Mouse (Mus musculus) adrenal gland, adult 2 months (tissue): ENCODE measurements around the gene Ccdc78. TPM values are rescaled to one million over a fixed set of nuclear protein-coding genes. Genes with fewer than 3 reads are reported as not detected.

Experiments
- DNase-seq: peaks from one replicate; pipeline ENCODE4 v3.0.0; 2021
- polyA plus RNA-seq: library from polyadenylated mRNA; depleted of rRNA; stranded (reverse); fragments of >200 nt; gene quantifications from 2 replicates; pipeline ENCODE4 v1.2.3, GENCODE M21; 2012
- total RNA-seq, 2 experiments: library from RNA; stranded (reverse); gene quantifications; 2 replicates each; pipeline ENCODE4 v1.2.3; 2021

The Ccdc78 gene
- total and polyA plus RNA-seq, 3 experiments: 0.11 TPM; not detected in 2

GRCm38 (mm10) chr17:25810890-25811289 lies 24.5 kb downstream of the Ccdc78 start:
- no peak for DNase-seq

GRCm38 (mm10) chr17:25813471-25813870 lies 27.1 kb downstream of the Ccdc78 start:
- peak; percentile 90 for DNase-seq

GRCm38 (mm10) chr17:25817662-25818061 lies 31.3 kb downstream of the Ccdc78 start:
- DNase-seq: peak; percentile 75

GRCm38 (mm10) chr17:25818851-25819780 lies 32.7 kb downstream of the Ccdc78 start:
- DNase-seq: peak; percentile 43

GRCm38 (mm10) chr17:25823452-25823851 lies 37.1 kb downstream of the Ccdc78 start, which contains the start of gene Wdr24:
Gene Wdr24, plus strand, starts transcription at chr17:25823627.
- DNase-seq: peak; percentile 81

- no peak for DNase-seq
Measured at GRCm38 (mm10) chr17:25824362-25825142, 38.2 kb downstream of the Ccdc78 start.

GRCm38 (mm10) chr17:25825311-25825710 lies 38.9 kb downstream of the Ccdc78 start:
- DNase-seq: no peak

- DNase-seq: no peak
Measured at GRCm38 (mm10) chr17:25825984-25826570, 39.7 kb downstream of the Ccdc78 start.

- no peak for DNase-seq
Measured at GRCm38 (mm10) chr17:25827011-25827410, 40.6 kb downstream of the Ccdc78 start.

- no peak for DNase-seq
Measured at GRCm38 (mm10) chr17:25827546-25828222, 41.3 kb downstream of the Ccdc78 start.

- no peak for DNase-seq
Measured at GRCm38 (mm10) chr17:25828223-25828594, 41.8 kb downstream of the Ccdc78 start.

GRCm38 (mm10) chr17:25828712-25829557 lies 42.6 kb downstream of the Ccdc78 start, which contains the start of gene Jmjd8:
Gene Jmjd8, plus strand, starts transcription at chr17:25828867.
- DNase-seq: peak; percentile 87

- DNase-seq: no peak
Measured at GRCm38 (mm10) chr17:25829558-25830017, 43.2 kb downstream of the Ccdc78 start.

- no peak for DNase-seq
Measured at GRCm38 (mm10) chr17:25830200-25830753, 43.9 kb downstream of the Ccdc78 start.

- no peak for DNase-seq
Measured at GRCm38 (mm10) chr17:25830806-25831431, 44.5 kb downstream of the Ccdc78 start.

- DNase-seq: peak; percentile 82
Measured at GRCm38 (mm10) chr17:25831451-25832281, 45.3 kb downstream of the Ccdc78 start.

GRCm38 (mm10) chr17:25832436-25833290 lies 46.3 kb downstream of the Ccdc78 start:
- peak; percentile 100 for DNase-seq

GRCm38 (mm10) chr17:25833291-25833663 lies 46.9 kb downstream of the Ccdc78 start, which contains the start of gene Stub1:
Gene Stub1, minus strand, starts transcription at chr17:25833404.
- peak; percentile 97 for DNase-seq
